Mouse (Mus musculus): ENCODE results near the gene Snx6.
"Not testable (repeated sequence)": the region's sequence is repeated elsewhere in the genome, so short reads cannot be mapped to it uniquely, and the experiment has no call there.

DNA sequence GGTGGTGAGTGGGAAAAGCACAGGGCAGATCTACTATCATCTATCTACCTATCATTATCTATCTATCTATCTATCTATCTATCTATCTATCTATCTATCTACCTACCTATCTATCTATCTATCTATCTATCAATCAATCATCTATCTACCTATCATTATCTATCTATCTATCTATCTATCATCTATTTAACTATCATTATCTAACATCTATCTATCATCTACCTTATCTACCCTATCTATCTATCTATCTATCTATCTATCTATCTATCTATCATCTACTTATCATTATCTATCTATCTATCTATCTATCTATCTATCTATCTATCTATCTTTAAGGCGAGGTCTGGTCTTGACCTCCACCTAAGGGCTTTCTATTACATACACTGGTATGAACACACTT lies 36.4 kb upstream of the Snx6 start:
- TF ChIP-seq CTCF, EP300 (IDR thresholded peaks at IDR 0.05): not testable (repeated sequence)

Data from lung, postnatal 0 days (tissue).